Mouse (Mus musculus) embryo, embryonic 11.5 days (tissue): ENCODE data around the gene Gab1.

Experiments used
- DNase-seq: peaks from one replicate; pipeline ENCODE4 v3.0.0-alpha.2; 2012; ENCODE audit warnings: low read depth, low spot score

Gene Gab1

DNA sequence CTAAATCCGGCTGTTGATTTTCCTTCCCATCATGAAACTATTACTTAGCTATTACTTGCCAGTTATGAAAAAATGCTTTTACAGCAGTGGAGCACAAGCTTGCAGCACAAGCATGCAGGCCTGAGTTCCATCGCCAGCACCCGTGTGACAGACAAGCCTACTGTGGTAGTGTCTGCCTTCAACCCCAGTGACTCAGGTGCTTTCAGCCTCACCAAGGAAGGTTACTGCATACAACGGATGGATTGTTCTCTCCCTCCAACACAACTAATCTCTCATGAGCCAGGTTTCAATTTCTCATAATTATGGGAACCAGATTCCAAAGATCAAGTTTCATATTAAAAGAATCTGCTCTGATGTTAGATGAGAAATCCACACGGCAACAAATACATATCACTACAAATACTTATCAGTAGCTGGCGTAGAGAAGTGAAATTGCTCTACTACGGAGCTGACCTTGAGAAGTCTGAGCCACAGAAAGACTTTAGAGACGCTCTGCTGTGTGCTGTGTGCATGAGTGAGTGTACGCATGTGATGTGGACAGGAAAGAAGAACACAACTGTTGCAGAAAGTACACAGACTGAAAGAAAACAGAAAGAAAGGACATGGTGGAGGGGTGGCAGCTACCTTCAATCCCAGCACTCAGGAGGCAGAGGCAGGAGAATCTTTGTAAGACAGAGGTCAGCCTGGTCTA lies 36.4 kb downstream of the Gab1 start:
- DNase-seq = no peak

DNA sequence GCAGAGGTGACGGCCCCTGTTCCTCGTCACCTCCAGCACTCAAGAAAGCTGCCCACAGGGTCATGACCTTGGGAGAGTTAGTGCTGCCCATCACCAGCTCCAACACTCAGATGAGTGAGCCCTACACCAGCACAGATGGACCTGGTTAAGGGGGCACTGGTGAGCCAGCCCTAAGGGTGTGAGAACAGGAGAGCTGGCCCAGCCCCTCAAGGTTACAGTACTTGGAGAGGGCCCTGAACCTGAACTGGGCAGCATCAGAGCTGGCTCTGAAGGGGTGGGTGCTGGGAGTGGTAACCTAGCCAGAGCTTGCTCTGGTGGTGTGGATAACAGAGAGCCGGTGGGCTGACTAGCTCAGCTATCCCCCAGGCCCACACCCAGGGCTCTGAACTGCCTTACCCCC lies 37.8 kb downstream of the Gab1 start:
- DNase-seq = no peak

DNA sequence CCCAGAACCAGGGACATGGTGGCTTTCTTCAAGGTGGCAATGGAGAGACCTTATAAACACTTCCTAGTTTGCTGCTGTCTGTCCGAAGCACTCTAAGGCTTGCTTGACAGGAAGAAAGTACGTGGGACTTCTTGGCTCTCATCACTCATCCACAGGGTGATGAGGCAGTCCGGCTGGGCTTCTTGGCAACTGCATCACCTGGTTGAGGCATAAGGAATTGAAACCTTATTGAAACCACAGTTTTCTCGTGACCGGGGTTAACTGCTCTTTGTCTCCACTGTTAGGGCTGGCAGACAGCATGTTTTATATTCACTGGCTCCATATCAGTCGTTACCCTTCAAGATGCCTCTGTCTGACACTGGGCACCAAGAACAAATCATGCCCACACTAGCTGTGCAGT lies 40.2 kb downstream of the Gab1 start:
- DNase-seq = no peak

DNA sequence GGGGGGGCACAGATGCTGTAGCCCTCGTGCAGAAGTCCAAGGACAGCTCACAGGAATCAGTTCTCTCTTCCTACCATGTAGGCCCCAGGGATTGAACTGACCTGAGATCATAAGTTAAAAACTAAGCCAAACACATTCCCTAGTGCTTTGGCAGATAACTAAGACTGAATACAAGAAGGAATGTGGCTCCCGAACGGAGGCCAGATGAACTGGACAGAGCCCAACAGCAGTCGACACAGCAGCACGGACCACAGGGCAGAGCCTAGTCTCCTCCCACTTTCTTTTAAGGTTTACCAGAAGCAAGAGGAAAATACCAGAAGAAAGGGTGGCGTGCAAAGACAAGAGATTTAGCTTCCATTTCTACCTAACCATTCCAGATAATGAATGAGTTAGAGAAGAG lies 42.1 kb downstream of the Gab1 start:
- DNase-seq = no peak

DNA sequence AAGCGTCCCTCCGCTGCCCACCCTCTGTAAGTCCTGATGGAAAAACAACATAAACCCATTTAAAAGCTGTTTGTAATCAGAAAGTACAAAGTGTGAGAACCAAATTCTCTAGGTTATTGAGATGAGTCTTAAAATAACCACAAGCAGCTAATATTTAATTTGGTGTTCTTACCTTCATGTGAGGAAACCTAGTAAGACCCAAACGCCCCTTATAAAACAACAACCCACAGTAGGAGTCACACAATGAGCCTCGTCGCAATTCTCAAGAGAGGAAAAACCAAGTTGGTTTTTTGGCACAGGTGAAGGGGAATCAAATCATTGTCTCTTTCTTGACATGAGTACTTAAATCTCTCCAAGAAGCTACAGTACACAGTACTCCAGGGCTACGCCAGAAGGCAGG lies 44.9 kb downstream of the Gab1 start:
- no peak for DNase-seq

DNA sequence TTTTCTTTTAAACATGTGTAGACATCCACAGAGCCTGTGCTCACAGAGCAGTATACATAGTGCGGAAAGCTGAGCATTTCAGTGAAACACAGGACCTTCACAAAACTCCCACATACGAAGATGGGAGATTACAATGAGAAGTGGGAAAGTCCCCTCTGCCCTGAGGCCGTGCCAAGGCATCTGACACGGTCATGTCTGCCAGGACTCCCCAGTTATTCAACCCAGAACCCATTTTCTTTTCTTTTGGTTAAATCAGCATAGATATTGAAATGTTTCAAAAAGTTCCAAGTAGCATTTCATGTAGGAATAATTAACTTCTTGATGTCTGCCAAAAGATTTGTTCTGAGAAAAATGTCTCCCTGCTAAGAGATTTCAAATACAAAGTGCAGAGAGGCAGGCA lies 45.9 kb downstream of the Gab1 start:
- DNase-seq = no peak

DNA sequence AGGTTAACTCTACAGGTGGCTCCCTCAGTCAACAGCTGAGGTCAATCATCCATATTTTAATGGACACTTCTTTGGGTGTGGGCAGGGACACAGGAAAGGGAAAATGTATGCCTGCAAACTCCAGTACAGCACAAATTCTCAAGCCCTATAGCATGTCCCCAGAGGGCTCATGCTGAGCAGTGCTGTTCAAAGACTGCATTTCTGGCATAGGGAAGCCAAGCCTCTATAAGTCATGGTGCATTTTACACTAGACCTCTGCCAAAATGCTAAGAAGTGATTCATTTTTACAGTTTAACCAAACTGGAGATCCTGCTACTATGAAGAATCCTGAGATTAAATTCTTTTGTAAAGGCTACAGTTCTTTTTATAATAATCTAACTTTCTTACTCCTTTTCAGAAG lies 47.8 kb downstream of the Gab1 start:
- DNase-seq = no peak

DNA sequence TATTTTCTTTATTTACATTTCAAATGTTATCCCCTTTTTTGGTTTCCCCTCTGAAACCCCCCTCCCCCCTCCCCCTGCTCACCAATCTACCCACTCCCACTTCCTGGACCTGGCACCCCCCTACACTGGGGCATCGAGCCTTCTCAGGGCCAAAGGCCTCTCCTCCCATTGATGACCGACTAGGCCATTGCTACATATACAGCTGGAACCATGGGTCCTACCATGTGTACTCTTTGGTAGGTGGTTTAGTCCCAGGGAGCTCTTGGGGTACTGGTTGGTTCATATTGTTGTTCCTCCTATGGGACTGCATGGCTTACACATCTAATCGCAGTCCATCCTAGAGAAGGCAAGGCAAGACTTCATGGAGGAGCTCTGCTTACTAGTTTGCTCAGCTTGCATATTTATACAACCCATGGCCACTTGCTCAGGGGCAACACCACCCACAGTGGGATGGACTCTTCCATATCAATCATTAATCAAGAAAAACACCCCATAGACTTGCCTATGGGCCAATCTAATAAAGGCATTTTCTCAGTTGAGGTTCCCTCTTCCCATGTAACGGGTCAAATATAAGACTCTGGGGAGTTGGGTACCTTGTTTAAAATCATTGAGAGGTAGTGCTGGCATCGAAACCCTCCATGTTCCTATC lies 48.3 kb downstream of the Gab1 start:
- no peak for DNase-seq

DNA sequence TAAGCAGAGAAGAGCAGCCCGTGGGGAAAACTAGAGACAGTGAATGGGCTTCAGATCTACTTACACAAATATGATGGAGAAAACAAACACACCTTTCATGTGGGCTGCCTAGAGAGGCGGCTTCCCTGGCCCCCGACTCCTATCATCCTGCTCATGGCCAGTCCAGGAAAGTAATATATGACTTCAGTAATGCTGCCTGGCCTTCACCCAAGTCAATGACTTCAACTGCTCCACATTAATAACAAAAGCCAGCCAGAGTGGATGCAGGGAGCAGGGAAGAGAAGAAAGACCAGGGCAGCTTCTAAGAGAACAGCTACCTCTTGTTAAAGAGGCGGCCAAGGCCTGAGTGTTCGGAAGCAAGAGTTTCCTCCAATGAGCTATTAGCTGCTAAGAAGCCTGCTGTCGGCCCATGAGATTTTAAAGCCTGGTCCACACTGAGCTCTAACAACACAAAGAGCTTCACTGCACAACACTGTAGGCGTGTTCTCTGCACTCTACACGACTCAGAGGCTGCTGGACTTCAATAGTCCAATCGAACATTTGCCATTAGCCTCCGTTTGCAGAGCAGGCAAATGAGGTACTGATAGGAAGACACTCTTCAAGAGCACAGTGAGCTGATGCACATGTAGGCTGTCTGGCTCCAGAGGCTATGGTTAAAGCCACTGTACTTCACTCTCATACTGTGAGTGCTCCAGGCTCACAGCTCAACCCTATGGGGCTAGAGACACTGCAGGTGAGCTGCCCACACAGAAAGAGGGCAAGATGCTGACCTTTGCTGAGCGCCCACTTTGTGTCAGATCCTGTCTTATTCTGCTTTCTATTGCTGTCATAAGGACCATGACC lies 49.4 kb downstream of the Gab1 start:
- DNase-seq = no peak

DNA sequence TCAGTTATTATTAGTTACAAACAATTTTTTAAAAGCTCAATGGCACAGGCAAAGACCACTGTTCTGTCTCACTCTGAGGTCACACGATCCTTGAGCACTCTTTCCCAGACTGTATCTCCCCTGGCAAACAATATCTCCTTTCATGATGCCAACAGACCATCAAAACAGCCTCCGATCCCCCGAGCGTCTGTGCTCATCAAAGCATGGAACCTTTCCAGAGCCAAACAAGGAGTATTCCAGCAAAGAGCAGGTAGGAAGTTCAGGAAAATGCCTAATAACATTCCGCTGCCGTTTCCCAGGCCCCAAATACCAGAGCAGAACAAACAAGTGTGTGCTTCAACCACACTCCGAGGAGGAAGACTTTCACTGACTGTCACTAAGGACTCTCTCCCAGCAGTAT lies 50.2 kb downstream of the Gab1 start:
- DNase-seq = no peak

DNA sequence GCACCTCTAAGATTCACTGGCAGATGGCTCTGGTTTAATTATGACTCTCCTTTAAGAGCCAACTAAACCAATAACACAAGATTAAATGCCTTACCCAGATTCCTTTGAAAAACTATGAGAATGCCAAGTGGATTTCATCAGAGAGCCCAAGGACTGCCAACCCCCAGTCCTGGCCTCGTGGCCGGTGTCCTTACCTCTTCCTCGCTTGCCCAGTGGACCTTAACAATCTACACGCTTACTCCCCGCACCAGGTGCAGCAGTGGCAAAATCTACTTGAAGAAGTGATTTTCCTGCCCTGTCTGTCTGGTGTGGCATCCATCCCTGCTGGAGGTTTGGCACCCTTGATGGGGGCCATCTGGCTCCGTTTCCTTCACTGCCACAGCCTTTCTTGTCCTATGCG lies 53.3 kb downstream of the Gab1 start:
- DNase-seq = no peak

DNA sequence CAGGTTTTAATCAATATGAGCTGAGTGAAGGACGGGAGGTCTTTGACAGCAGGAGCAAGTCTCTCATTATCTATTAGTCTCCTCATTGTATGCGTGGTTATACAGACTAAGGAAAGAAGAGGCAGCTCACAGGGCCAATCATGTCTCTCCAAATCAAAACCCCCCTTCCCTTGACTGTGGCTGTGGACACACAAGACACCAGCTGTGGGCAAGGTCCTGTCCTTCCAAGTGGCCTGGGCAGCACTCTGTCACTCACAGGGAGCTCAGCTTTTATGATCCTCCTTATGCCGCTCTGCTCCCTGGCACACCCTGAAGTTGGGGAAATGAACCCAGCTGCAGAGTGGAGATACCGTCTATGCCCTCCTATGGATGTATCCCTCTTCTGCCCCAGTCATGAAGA lies 55.2 kb downstream of the Gab1 start:
- DNase-seq = no peak

DNA sequence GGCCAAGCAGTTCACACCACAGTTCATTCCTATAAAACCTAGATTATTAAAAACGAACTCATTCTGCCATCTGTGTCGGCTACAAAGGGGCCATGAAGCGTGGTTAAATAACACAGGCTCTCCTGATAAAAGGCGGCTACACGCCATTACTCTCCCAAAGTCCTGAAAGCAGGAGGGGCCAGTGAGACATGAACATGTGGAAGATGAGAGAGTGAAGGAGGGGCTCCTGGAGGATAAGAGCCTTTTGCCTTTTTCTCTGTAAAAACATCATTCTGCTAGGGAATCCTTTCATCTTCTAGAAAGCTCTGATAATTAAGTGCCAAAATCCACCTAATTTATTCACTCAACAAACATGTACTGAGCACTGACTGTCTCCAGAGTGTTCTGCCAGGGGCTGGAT lies 55.9 kb downstream of the Gab1 start:
- no peak for DNase-seq

DNA sequence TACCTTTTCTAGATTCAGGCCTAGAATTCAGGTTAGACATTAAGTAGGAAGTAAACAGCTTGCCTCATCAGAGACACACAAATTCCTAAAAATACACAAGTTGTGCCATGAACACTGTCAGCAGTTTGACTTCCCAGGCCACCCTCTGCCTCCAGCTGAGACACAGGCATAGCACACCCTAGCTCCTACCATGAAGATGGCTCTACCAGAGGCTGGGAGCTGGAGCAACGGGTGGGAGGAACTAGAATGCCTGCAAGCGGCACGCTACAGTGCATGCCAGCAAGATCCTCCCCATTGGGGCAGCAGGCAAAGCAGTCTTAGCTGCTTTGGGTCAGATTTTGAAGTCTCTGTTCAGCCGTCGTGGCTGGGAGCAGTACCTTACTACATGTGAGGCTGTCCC lies 57.1 kb downstream of the Gab1 start:
- DNase-seq = no peak

DNA sequence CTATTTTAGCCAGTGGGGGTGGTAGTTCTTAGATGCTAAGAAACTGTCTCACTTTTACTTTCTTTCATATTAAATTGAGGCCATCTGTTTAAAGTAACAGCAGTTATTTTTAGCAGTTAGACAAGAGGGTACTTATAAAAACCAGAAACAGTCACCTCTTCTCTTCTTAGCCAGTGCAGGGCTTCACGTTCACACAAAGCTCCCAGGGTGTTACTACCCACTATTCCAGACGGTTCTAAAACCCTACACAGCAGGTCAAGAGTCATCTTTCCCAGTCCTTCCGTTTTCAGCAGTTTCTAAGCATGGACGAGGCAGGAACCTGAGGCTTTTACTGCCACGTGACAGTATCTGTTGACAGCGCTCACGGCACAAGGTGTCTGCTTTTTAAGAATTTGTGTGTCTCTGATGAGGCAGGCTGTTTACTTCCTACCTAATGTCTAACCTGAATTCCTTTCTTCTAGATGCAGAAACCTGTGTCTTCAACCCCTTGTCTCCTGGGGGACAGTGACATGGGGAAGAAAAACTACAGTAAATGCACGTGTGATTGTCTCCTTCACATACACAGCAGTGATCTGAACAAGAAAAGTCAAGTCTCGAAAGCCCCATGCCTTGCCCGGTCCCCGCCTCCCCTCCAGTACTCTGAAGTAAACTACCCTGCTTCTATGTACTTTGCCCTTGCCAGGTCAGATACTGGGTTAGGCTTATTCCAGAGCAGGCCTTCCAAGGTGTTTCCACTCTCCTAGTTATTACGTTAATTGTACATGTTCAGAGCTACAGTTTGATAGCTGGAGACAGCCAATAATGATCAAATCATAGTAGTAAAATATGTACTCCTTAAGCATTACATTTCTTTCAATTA lies 58.7 kb downstream of the Gab1 start:
- DNase-seq = no peak

DNA sequence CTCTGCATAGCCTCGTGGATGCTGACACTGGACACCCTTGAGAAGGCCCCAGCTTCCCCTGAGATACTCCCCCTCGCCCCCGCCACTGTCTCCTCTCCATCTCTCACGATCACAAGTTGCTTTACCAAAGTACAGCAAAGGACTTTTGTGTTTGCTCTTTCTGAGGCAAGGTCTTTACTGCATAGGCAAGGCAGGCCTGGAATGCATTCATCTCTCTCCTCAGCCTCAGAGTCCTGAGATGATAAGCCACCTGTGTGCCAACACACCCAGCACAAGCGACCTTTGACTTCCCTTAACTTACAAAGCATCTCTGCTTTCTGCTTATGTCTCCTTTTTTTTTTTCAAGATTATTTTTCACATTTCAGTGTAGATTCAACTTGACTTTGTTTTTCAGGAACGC lies 61.3 kb downstream of the Gab1 start:
- no peak for DNase-seq

DNA sequence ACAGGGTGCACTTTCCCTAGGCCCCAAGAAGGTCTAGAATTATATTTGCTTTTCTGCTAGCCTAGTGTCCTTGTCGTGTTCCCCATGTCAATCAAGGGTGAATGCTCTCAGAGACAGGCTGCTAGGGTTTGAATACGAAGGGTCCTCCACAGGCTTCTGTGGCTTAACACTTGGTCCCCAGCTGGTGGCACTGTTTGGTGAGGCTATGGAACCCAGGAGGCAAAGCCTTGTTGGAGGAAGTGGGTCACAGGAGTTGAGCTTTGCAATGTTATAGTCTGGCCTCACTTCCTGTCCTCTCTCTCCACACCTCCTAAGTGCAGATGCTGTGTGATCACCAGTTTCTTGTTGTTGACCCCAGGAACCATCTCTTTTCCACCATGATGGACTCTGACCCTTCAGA lies 63.3 kb downstream of the Gab1 start:
- DNase-seq = no peak

DNA sequence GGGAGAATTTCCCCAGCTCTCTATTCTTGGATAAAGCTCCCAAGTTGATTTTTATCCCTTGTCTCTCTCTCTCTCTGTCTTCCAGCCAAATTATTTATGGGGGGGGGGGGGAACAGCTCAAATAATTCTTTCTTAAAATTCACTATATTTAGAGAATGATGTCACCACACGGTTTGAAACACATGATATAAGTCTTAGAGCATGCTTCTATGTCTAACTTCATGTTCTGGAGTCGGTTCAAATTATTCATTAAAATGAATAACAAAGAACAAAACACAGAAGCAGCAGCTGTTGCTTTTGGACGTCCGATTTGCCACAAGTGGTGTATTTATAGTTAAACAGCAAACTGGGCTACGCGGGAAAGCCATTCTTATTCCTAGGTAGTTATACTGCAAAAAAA lies 65.1 kb downstream of the Gab1 start:
- no peak for DNase-seq

DNA sequence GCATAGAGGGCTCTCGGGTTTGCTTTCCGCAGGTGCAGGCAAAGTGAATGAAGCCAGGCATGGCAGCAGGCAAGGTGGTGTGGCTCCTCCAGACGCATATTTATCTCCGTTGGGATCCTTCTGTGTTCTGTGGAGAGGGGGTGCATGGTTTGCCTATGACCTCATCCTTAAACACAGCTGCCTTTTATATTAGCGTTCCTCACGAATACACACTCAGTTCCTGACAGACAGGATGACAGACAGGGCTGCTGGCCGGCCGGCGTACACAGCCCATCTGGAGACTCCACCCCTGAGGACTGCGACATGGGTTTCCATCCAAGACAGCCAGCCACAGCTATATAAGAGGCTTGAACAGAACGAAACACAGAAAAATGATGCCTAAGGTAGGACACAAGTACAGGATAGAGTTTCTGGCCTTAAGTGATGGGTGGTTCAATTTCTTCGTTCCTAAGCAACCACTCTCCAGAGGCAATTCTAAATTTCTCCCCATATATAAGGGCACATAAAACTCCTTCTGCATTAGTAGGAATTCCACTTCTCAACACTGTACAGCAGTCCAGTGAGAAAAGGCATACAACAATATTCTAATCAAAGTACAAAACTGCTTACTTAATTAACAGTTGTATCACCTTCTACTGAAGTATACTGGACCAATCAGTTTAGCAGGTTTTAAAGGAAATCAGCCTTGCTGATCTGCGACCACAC lies 66.1 kb downstream of the Gab1 start:
- no peak for DNase-seq

DNA sequence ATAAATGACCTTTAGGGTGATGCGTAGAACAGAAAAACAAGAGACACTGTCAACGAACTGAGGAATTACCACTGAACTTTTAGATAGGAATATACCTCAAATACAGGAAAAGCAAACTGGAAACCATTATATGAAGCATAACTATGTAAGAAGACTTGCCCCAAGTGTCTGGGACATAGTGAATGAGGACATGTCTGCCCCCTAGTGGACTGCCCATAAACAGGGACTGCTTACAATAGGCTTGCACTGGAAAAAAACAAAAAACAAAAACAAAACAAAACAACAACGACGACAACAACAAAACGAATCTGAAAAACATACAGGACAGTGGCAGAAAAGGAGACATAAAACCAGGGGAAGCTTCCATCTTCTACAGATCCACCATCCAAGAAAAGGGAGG lies 66.9 kb downstream of the Gab1 start:
- no peak for DNase-seq

DNA sequence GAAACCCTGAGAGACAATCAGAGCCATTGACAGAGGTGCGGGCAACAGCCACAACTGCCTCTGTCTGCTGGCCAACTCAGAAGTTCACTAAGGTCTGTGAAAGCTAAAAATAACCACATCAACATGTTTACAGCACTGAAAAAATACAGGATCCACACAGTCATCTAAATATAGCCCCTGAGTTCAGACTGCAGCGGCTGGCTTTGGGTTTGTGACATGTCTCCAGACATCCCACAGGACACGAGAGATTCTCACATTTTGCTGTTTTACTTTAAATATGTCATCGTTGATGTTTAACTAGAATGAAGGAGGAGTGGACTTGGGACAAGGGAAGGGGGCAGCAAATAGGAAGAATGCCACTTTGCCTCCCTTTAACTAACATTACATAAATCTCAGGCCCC lies 68.7 kb downstream of the Gab1 start:
- DNase-seq = no peak
